Mouse (Mus musculus): ENCODE results near the gene Mier3.
A peak's percentile ranks its signal among the peaks of the same experiment; 100 is the strongest.
"Not testable (repeated sequence)": the region's sequence is repeated elsewhere in the genome, so short reads cannot be mapped to it uniquely, and the experiment has no call there.

Gene Mier3

GRCm38 (mm10) chr13:111687285-111687781 lies 6.6 kb downstream of the Mier3 start:
- peak; percentile 88 for DNase-seq (ENCODE audit: low read depth, low spot score)

GRCm38 (mm10) chr13:111703396-111703795 lies 22.6 kb downstream of the Mier3 start:
- DNase-seq (ENCODE audit: low read depth, low spot score) = no peak

- not testable (repeated sequence) for DNase-seq (ENCODE audit: low read depth, low spot score)
Measured at GRCm38 (mm10) chr13:111703952-111704351, 23.2 kb downstream of the Mier3 start.

GRCm38 (mm10) chr13:111710531-111710930 lies 29.8 kb downstream of the Mier3 start:
- DNase-seq (ENCODE audit: low read depth, low spot score) = no peak

GRCm38 (mm10) chr13:111719726-111720125 lies 38.9 kb downstream of the Mier3 start:
- DNase-seq (ENCODE audit: low read depth, low spot score) = no peak

GRCm38 (mm10) chr13:111724811-111725164 lies 44.0 kb downstream of the Mier3 start:
- DNase-seq (ENCODE audit: low read depth, low spot score) = no peak

GRCm38 (mm10) chr13:111725165-111726077 lies 44.6 kb downstream of the Mier3 start:
- peak; percentile 97 for DNase-seq (ENCODE audit: low read depth, low spot score)

- peak; percentile 46 for DNase-seq (ENCODE audit: low read depth, low spot score)
Measured at GRCm38 (mm10) chr13:111726898-111727297, 46.1 kb downstream of the Mier3 start.

- no peak for DNase-seq (ENCODE audit: low read depth, low spot score)
Measured at GRCm38 (mm10) chr13:111741204-111741990, 60.6 kb downstream of the Mier3 start.

GRCm38 (mm10) chr13:111741991-111742615 lies 61.3 kb downstream of the Mier3 start:
- DNase-seq (ENCODE audit: low read depth, low spot score) = peak; percentile 83

GRCm38 (mm10) chr13:111744233-111745000 lies 63.6 kb downstream of the Mier3 start:
- peak; percentile 62 for DNase-seq (ENCODE audit: low read depth, low spot score)

GRCm38 (mm10) chr13:111745216-111745615 lies 64.4 kb downstream of the Mier3 start:
- DNase-seq (ENCODE audit: low read depth, low spot score) = no peak

GRCm38 (mm10) chr13:111746831-111747230 lies 66.1 kb downstream of the Mier3 start:
- DNase-seq (ENCODE audit: low read depth, low spot score) = no peak

- no peak for DNase-seq (ENCODE audit: low read depth, low spot score)
Measured at GRCm38 (mm10) chr13:111748301-111749062, 67.7 kb downstream of the Mier3 start.

GRCm38 (mm10) chr13:111753321-111753720 lies 72.5 kb downstream of the Mier3 start:
- no peak for DNase-seq (ENCODE audit: low read depth, low spot score)

GRCm38 (mm10) chr13:111755377-111755776 lies 74.6 kb downstream of the Mier3 start:
- no peak for DNase-seq (ENCODE audit: low read depth, low spot score)

- no peak for DNase-seq (ENCODE audit: low read depth, low spot score)
Measured at GRCm38 (mm10) chr13:111755937-111756336, 75.2 kb downstream of the Mier3 start.

GRCm38 (mm10) chr13:111756986-111757385 lies 76.2 kb downstream of the Mier3 start:
- DNase-seq (ENCODE audit: low read depth, low spot score) = no peak

GRCm38 (mm10) chr13:111762526-111762925 lies 81.7 kb downstream of the Mier3 start:
- DNase-seq (ENCODE audit: low read depth, low spot score) = no peak

All from 3T3-L1 (cell line).